Mouse (Mus musculus): Measurements from ENCODE around the gene Mctp1. TPM values are rescaled to one million over a fixed set of nuclear protein-coding genes. Genes with fewer than 3 reads are reported as not detected.
"Not testable (repeated sequence)": the region's sequence is repeated elsewhere in the genome, so short reads cannot be mapped to it uniquely, and the experiment has no call there.

Mctp1 gene
- polyA plus RNA-seq, 1 experiment from 2014 or later = 0.38 TPM

GRCm38 (mm10) chr13:76949234-76949633, 564.9 kb downstream of the Mctp1 start:
- H3K27me3 ChIP-seq (replicated peaks) = no peaks in the 10 kb centered on the region
- no peak overlapping the region for H3K9ac ChIP-seq
- H3K4me2 ChIP-seq = no peak overlapping the region
- no peaks in the 10 kb centered on the region for H3K36me3 ChIP-seq
- H3K4me1 ChIP-seq (replicated peaks) = no peaks in the 10 kb centered on the region
- H3K9me3 ChIP-seq (replicated peaks) = no peaks in the 10 kb centered on the region
- no peak for ATAC-seq (ENCODE audit: insufficient number of reproducible peaks, low FRiP score)
- no peak overlapping the region for H3K27ac ChIP-seq (ENCODE audit: poor library complexity, severe bottlenecking)
- H3K4me3 ChIP-seq = no peak overlapping the region

- H3K36me3 ChIP-seq = no peaks in the 10 kb centered on the region
- no peak overlapping the region for H3K4me3 ChIP-seq
- H3K4me2 ChIP-seq = no peak overlapping the region
- no peak overlapping the region for H3K27ac ChIP-seq (ENCODE audit: poor library complexity, severe bottlenecking)
- H3K4me1 ChIP-seq (replicated peaks) = no peaks in the 10 kb centered on the region
- no peak for ATAC-seq (ENCODE audit: insufficient number of reproducible peaks, low FRiP score)
- H3K9ac ChIP-seq = no peak overlapping the region
- H3K9me3 ChIP-seq (replicated peaks) = no peaks in the 10 kb centered on the region
- H3K27me3 ChIP-seq (replicated peaks) = no peaks in the 10 kb centered on the region
Observed at GRCm38 (mm10) chr13:76967588-76967987, 583.3 kb downstream of the Mctp1 start.

GRCm38 (mm10) chr13:76969386-76969785, 585.1 kb downstream of the Mctp1 start:
- H3K4me3 ChIP-seq = no peak overlapping the region
- H3K9me3 ChIP-seq (replicated peaks) = no peaks in the 10 kb centered on the region
- 2% methylated on average over 2 of the region's 2 CpGs for WGBS

GRCm38 (mm10) chr13:76971046-76971445, 586.7 kb downstream of the Mctp1 start:
- WGBS = 79% methylated on average over 3 of the region's 3 CpGs
- H3K4me2 ChIP-seq; H3K4me3 ChIP-seq; H3K27ac ChIP-seq (ENCODE audit: poor library complexity, severe bottlenecking); H3K27me3 ChIP-seq (replicated peaks); H3K4me1 ChIP-seq (replicated peaks); ATAC-seq (ENCODE audit: insufficient number of reproducible peaks, low FRiP score); H3K9me3 ChIP-seq (replicated peaks); H3K36me3 ChIP-seq; H3K9ac ChIP-seq: not testable (repeated sequence)

More at GRCm38 (mm10) chr13:76969386-76969785, 585.1 kb downstream of the Mctp1 start:
- H3K27me3 ChIP-seq (replicated peaks) = no peaks in the 10 kb centered on the region
- no peak overlapping the region for H3K27ac ChIP-seq (ENCODE audit: poor library complexity, severe bottlenecking)
- no peak for ATAC-seq (ENCODE audit: insufficient number of reproducible peaks, low FRiP score)
- H3K9ac ChIP-seq = no peak overlapping the region
- H3K4me2 ChIP-seq = no peak overlapping the region
- no peaks in the 10 kb centered on the region for H3K36me3 ChIP-seq
- no peaks in the 10 kb centered on the region for H3K4me1 ChIP-seq (replicated peaks)

GRCm38 (mm10) chr13:77002628-77003027, 618.3 kb downstream of the Mctp1 start:
- H3K4me2 ChIP-seq = no peak overlapping the region
- no peak overlapping the region for H3K9ac ChIP-seq
- H3K36me3 ChIP-seq = no peaks in the 10 kb centered on the region
- no peak overlapping the region for H3K27ac ChIP-seq (ENCODE audit: poor library complexity, severe bottlenecking)
- no peaks in the 10 kb centered on the region for H3K27me3 ChIP-seq (replicated peaks)
- H3K4me3 ChIP-seq = no peak overlapping the region
- no peak for ATAC-seq (ENCODE audit: insufficient number of reproducible peaks, low FRiP score)
- no peaks in the 10 kb centered on the region for H3K4me1 ChIP-seq (replicated peaks)
- no peaks in the 10 kb centered on the region for H3K9me3 ChIP-seq (replicated peaks)
- WGBS = 75% methylated on average over 3 of the region's 3 CpGs

GRCm38 (mm10) chr13:77003684-77004083, 619.3 kb downstream of the Mctp1 start:
- ATAC-seq (ENCODE audit: insufficient number of reproducible peaks, low FRiP score) = no peak
- no peaks in the 10 kb centered on the region for H3K36me3 ChIP-seq
- H3K9me3 ChIP-seq (replicated peaks) = no peaks in the 10 kb centered on the region
- H3K4me3 ChIP-seq = no peak overlapping the region
- WGBS = 88% methylated on average over 1 of the region's 1 CpGs
- H3K4me2 ChIP-seq = no peak overlapping the region
- no peaks in the 10 kb centered on the region for H3K27me3 ChIP-seq (replicated peaks)
- H3K4me1 ChIP-seq (replicated peaks) = no peaks in the 10 kb centered on the region
- no peak overlapping the region for H3K27ac ChIP-seq (ENCODE audit: poor library complexity, severe bottlenecking)
- no peak overlapping the region for H3K9ac ChIP-seq

GRCm38 (mm10) chr13:77018851-77019250, 634.5 kb downstream of the Mctp1 start:
- Histone ChIP-seq H3K4me3 (no peak overlapping the region), H3K9ac (no peak overlapping the region), H3K4me1 (replicated peaks) (no peaks in the 10 kb centered on the region), H3K9me3 (replicated peaks) (no peaks in the 10 kb centered on the region), H3K27ac (ENCODE audit: poor library complexity, severe bottlenecking) (no peak overlapping the region), H3K4me2 (no peak overlapping the region), H3K27me3 (replicated peaks) (no peaks in the 10 kb centered on the region), H3K36me3 (no peaks in the 10 kb centered on the region)
- no peak for ATAC-seq (ENCODE audit: insufficient number of reproducible peaks, low FRiP score)
- WGBS = 75% methylated on average over 2 of the region's 2 CpGs

GRCm38 (mm10) chr13:77029594-77029993, 645.3 kb downstream of the Mctp1 start:
- ATAC-seq (ENCODE audit: insufficient number of reproducible peaks, low FRiP score) = no peak
- Histone ChIP-seq H3K9me3 (replicated peaks) (no peaks in the 10 kb centered on the region), H3K4me3 (no peak overlapping the region), H3K9ac (no peak overlapping the region), H3K27me3 (replicated peaks) (no peaks in the 10 kb centered on the region), H3K27ac (ENCODE audit: poor library complexity, severe bottlenecking) (no peak overlapping the region), H3K4me1 (replicated peaks) (peaks cover 3% of the 10 kb centered on the region; the same call in 1 of the 2 replicates), H3K36me3 (no peaks in the 10 kb centered on the region), H3K4me2 (peak overlapping the region; percentile 37)
- WGBS = 28% methylated on average over 5 of the region's 5 CpGs

GRCm38 (mm10) chr13:77043375-77043774, 659.0 kb downstream of the Mctp1 start:
- H3K27me3 ChIP-seq (replicated peaks) = no peaks in the 10 kb centered on the region
- H3K9ac ChIP-seq = no peak overlapping the region
- 0 out of 2 replicates have a peak, but pooled peaks cover 4% of the 10 kb centered on the region for H3K36me3 ChIP-seq
- H3K9me3 ChIP-seq (replicated peaks) = no peaks in the 10 kb centered on the region
- H3K4me2 ChIP-seq = no peak overlapping the region
- no peaks in the 10 kb centered on the region for H3K4me1 ChIP-seq (replicated peaks)
- ATAC-seq (ENCODE audit: insufficient number of reproducible peaks, low FRiP score) = no peak
- no peak overlapping the region for H3K4me3 ChIP-seq
- no peak overlapping the region for H3K27ac ChIP-seq (ENCODE audit: poor library complexity, severe bottlenecking)
- 92% methylated on average over 1 of the region's 1 CpGs for WGBS

GRCm38 (mm10) chr13:77045375-77045774, 661.0 kb downstream of the Mctp1 start:
- H3K36me3 ChIP-seq = 0 out of 2 replicates have a peak, but pooled peaks cover 4% of the 10 kb centered on the region
- 82% methylated on average over 1 of the region's 1 CpGs for WGBS
- H3K4me3 ChIP-seq = no peak overlapping the region
- no peaks in the 10 kb centered on the region for H3K27me3 ChIP-seq (replicated peaks)
- no peaks in the 10 kb centered on the region for H3K4me1 ChIP-seq (replicated peaks)
- no peaks in the 10 kb centered on the region for H3K9me3 ChIP-seq (replicated peaks)
- no peak overlapping the region for H3K27ac ChIP-seq (ENCODE audit: poor library complexity, severe bottlenecking)
- H3K9ac ChIP-seq = no peak overlapping the region
- ATAC-seq (ENCODE audit: insufficient number of reproducible peaks, low FRiP score) = no peak
- no peak overlapping the region for H3K4me2 ChIP-seq

GRCm38 (mm10) chr13:77046416-77046815, 662.1 kb downstream of the Mctp1 start:
- Histone ChIP-seq H3K27ac (ENCODE audit: poor library complexity, severe bottlenecking) (no peak overlapping the region), H3K36me3 (0 out of 2 replicates have a peak, but pooled peaks cover 4% of the 10 kb centered on the region), H3K9me3 (replicated peaks) (no peaks in the 10 kb centered on the region), H3K4me3 (no peak overlapping the region), H3K4me2 (no peak overlapping the region), H3K27me3 (replicated peaks) (no peaks in the 10 kb centered on the region), H3K9ac (no peak overlapping the region), H3K4me1 (replicated peaks) (no peaks in the 10 kb centered on the region)
- ATAC-seq (ENCODE audit: insufficient number of reproducible peaks, low FRiP score) = no peak
- 74% methylated on average over 10 of the region's 10 CpGs for WGBS

- 73% methylated on average over 6 of the region's 6 CpGs for WGBS
- Histone ChIP-seq H3K36me3 (0 out of 2 replicates have a peak, but pooled peaks cover 3% of the 10 kb centered on the region), H3K9ac (no peak overlapping the region), H3K27ac (ENCODE audit: poor library complexity, severe bottlenecking) (no peak overlapping the region), H3K4me3 (no peak overlapping the region), H3K4me1 (replicated peaks) (no peaks in the 10 kb centered on the region), H3K9me3 (replicated peaks) (no peaks in the 10 kb centered on the region), H3K27me3 (replicated peaks) (no peaks in the 10 kb centered on the region), H3K4me2 (no peak overlapping the region)
- 0 out of 2 replicates have a peak, but pooled peaks have one; percentile 53 for ATAC-seq (ENCODE audit: insufficient number of reproducible peaks, low FRiP score)
Observed at GRCm38 (mm10) chr13:77047179-77047931, 663.0 kb downstream of the Mctp1 start.

Measured in heart, embryonic 12.5 days (tissue).